Comparison of ENCODE assay signal across 12 mouse cellular contexts in genomic region chr12:59262841-59263240, GRCm38 (mm10).
"Had no signal": no experiment of that assay in that cellular context is flagged by ENCODE, and none has a peak within 500 bp of the region (broad histone marks: within the 10 kb centered on the region; RNA-seq: fewer than 3 reads in every experiment).

No protein-coding gene starts in this region.

- H3K9ac ChIP-seq: limb, embryonic 15.5 days; liver, embryonic 14.5 days; neural tube, embryonic 13.5 days; stomach, embryonic 15.5 days had no signal

- H3K4me3 ChIP-seq: limb, embryonic 15.5 days; neural tube, embryonic 13.5 days; stomach, embryonic 15.5 days had no signal

- H3K9me3 ChIP-seq: limb, embryonic 15.5 days; neural tube, embryonic 13.5 days; stomach, embryonic 15.5 days had no signal

- H3K27ac ChIP-seq: limb, embryonic 15.5 days; liver, embryonic 14.5 days; neural tube, embryonic 13.5 days; stomach, embryonic 15.5 days had no signal

- ATAC-seq: midbrain, embryonic 16.5 days had no signal

- H3K36me3 ChIP-seq: limb, embryonic 15.5 days; neural tube, embryonic 13.5 days; stomach, embryonic 15.5 days had no signal

- H3K4me1 ChIP-seq: limb, embryonic 15.5 days; stomach, embryonic 15.5 days had no signal

- H3K4me2 ChIP-seq: limb, embryonic 15.5 days; midbrain, embryonic 11.5 days; neural tube, embryonic 13.5 days; stomach, embryonic 15.5 days had no signal

- H3K27me3 ChIP-seq: limb, embryonic 15.5 days; neural tube, embryonic 13.5 days; stomach, embryonic 15.5 days had no signal

- DNase-seq: kidney, adult 8-10 months; kidney, postnatal 25 days; lung, adult 18-20 months; right cerebral cortex, postnatal 14 days; thymus, adult 2 months; thymus, postnatal 25 days had no signal
